Mouse (Mus musculus) heart, embryonic 16.5 days (tissue): ENCODE results near the gene Idi2. TPM values are rescaled to one million over a fixed set of nuclear protein-coding genes. Genes with fewer than 3 reads are reported as not detected.
"Not testable (repeated sequence)": the region's sequence is repeated elsewhere in the genome, so short reads cannot be mapped to it uniquely, and the experiment has no call there.

ENCODE experiments used
- ATAC-seq: fragments of 200-750 bp; cut with Nextera tagmentation; replicated peaks from 2 replicates; pipeline ENCODE4 v1.8.0; 2017; ENCODE audit warnings: moderate number of reproducible peaks; ENCODE audit not compliant: insufficient read depth, low FRiP score; ENCODE audit errors: extremely low read depth
- H3K27ac ChIP-seq: fragments of 300-500 bp; sonication (generic); 2 replicates; pipeline ENCODE4 v1.5.1; 2014; ENCODE audit warnings: mild to moderate bottlenecking, low read length, control low read depth, moderate library complexity
- H3K27me3 ChIP-seq: fragments of 300-500 bp; sonication (generic); 2 replicates; pipeline ENCODE4 v1.6.1; 2014; ENCODE audit warnings: low read length, mixed read lengths; ENCODE audit not compliant: control insufficient read depth, insufficient read depth
- H3K36me3 ChIP-seq: fragments of 300-500 bp; sonication (generic); 2 replicates; pipeline ENCODE4 v1.6.1; 2014; ENCODE audit not compliant: control insufficient read depth, insufficient read depth
- H3K4me1 ChIP-seq: fragments of 300-500 bp; sonication (generic); 2 replicates; pipeline ENCODE4 v1.6.1; 2014; ENCODE audit warnings: low read length, mixed read lengths; ENCODE audit not compliant: control insufficient read depth, insufficient read depth
- H3K4me2 ChIP-seq: fragments of 300-500 bp; sonication (generic); 2 replicates; pipeline ENCODE4 v1.6.1; 2014; ENCODE audit warnings: low read depth, mild to moderate bottlenecking, control low read depth, low read length
- H3K4me3 ChIP-seq: fragments of 300-500 bp; sonication (generic); 2 replicates; pipeline ENCODE4 v1.5.1; 2014; ENCODE audit warnings: mild to moderate bottlenecking, control low read depth, low read length
- H3K9ac ChIP-seq: fragments of 300-500 bp; sonication (generic); 2 replicates; pipeline ENCODE4 v1.6.1; 2014; ENCODE audit warnings: low read length, control low read depth
- H3K9me3 ChIP-seq: fragments of 300-500 bp; sonication (generic); replicated peaks from 2 replicates; pipeline ENCODE4 v1.6.1; 2016; ENCODE audit warnings: low read length; ENCODE audit not compliant: control insufficient read depth
- WGBS: fragments of 180-500 bp; shearing (Covaris S2); extraction: QIAGEN DNeasy Blood & Tissue Kit; methylation state at CpG from one replicate; pipeline ENCODE4 v1.1.7; 2014; 5-methylcytosine and 5-hydroxymethylcytosine counted together
- polyA plus RNA-seq: library from polyadenylated mRNA; unstranded; fragments of >200 nt; fragmentation: Nextera tagmentation; extraction: Ambion mirVana; gene quantifications from 2 replicates; pipeline ENCODE4 v1.2.1, GENCODE M21; 2015

Idi2 gene
- 0.09 and 0.14 TPM in 2 replicates for polyA plus RNA-seq

GRCm38 (mm10) chr13:8952563-8952962 lies at the start of gene Idi2:
Gene Idi2 (plus strand): TSS chr13:8952863.
- ATAC-seq, H3K9ac ChIP-seq, H3K4me1 ChIP-seq, H3K9me3 ChIP-seq, H3K4me2 ChIP-seq, H3K36me3 ChIP-seq, H3K4me3 ChIP-seq, H3K27ac ChIP-seq, H3K27me3 ChIP-seq: not testable (repeated sequence)

GRCm38 (mm10) chr13:8905986-8906385 lies 46.7 kb upstream of the Idi2 start:
- H3K4me1 ChIP-seq, H3K9ac ChIP-seq, H3K27ac ChIP-seq, H3K27me3 ChIP-seq, ATAC-seq, H3K4me3 ChIP-seq, H3K36me3 ChIP-seq, H3K4me2 ChIP-seq: not testable (repeated sequence)
- peaks cover 14% of the 10 kb centered on the region for H3K9me3 ChIP-seq
- 82% methylated on average over 2 of the region's 2 CpGs for WGBS

- H3K36me3 ChIP-seq, H3K9me3 ChIP-seq, H3K4me3 ChIP-seq, H3K9ac ChIP-seq, H3K27me3 ChIP-seq, H3K4me2 ChIP-seq, ATAC-seq, H3K27ac ChIP-seq, H3K4me1 ChIP-seq: not testable (repeated sequence)
- WGBS, result 87% methylated on average over 8 of the region's 8 CpGs
These were observed 38.8 kb upstream of the Idi2 start for GRCm38 (mm10) chr13:8913890-8914289.

GRCm38 (mm10) chr13:8933499-8933898 lies 19.2 kb upstream of the Idi2 start:
- Histone ChIP-seq H3K36me3 (no peaks in the 10 kb centered on the region), H3K27me3 (no peaks in the 10 kb centered on the region), H3K4me1 (no peaks in the 10 kb centered on the region), H3K27ac (no peak overlapping the region), H3K4me2 (no peak overlapping the region), H3K9me3 (no peaks in the 10 kb centered on the region), H3K9ac (no peak overlapping the region), H3K4me3 (no peak overlapping the region)
- 36% methylated on average over 2 of the region's 2 CpGs for WGBS
- no peak for ATAC-seq

- not testable (repeated sequence) for H3K9me3 ChIP-seq, ATAC-seq, H3K4me2 ChIP-seq, H3K4me1 ChIP-seq, H3K36me3 ChIP-seq, H3K4me3 ChIP-seq, H3K9ac ChIP-seq, H3K27me3 ChIP-seq, H3K27ac ChIP-seq
- WGBS, result 72% methylated on average over 6 of the region's 6 CpGs
These were observed 15.0 kb upstream of the Idi2 start for GRCm38 (mm10) chr13:8937611-8938140.

DNA sequence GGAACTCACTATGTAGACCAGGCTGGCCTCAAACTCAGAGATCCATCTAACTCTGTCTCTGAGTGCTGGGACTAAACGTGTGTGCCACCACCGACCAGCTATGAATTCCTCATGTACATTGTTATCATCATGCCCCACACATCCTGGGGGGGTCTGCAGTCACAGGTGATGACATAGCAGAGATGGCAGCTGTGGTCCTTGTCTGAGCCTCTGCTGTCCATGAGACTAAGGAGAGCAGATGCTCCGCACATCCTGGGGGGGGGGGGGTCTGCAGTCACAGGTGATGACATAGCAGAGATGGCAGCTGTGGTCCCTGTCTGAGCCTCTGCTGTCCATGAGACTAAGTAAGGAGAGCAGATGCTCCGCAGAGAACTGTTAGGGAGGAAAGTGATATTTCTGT lies 11.6 kb upstream of the Idi2 start:
- WGBS, result 67% methylated on average over 4 of the region's 4 CpGs
- not testable (repeated sequence) for H3K4me1 ChIP-seq, H3K27me3 ChIP-seq, H3K9me3 ChIP-seq, H3K4me2 ChIP-seq, H3K27ac ChIP-seq, H3K4me3 ChIP-seq, ATAC-seq, H3K9ac ChIP-seq, H3K36me3 ChIP-seq

DNA sequence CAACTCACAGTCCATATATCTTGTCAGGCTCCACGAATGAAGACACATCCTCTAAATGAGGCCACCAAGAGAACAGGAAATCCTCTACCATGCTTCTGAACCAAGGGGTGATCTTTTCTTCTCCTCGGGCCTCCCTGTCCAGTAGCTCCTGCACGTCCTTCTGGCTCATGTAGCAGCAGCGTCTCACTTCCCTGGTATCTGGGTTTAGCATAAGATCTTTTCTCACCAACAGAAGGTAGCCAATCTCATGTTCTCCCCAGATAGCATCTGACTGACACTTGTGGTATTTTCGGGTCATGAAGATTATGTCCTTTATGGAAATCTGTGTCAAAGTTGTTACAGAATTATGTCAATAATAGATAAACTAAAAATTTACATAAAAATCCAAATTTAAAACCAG lies 11.0 kb upstream of the Idi2 start:
- H3K4me2 ChIP-seq, H3K9me3 ChIP-seq, H3K27ac ChIP-seq, H3K27me3 ChIP-seq, ATAC-seq, H3K4me3 ChIP-seq, H3K36me3 ChIP-seq, H3K9ac ChIP-seq, H3K4me1 ChIP-seq: not testable (repeated sequence)
- 33% methylated on average over 1 of the region's 5 CpGs for WGBS

- H3K27ac ChIP-seq, H3K9ac ChIP-seq, H3K9me3 ChIP-seq, ATAC-seq, H3K36me3 ChIP-seq, H3K4me2 ChIP-seq, H3K27me3 ChIP-seq, H3K4me3 ChIP-seq, H3K4me1 ChIP-seq: not testable (repeated sequence)
- WGBS, result no CpG with 5 or more reads among the region's 5 CpGs
These were observed 8.8 kb upstream of the Idi2 start for GRCm38 (mm10) chr13:8943828-8944227.

DNA sequence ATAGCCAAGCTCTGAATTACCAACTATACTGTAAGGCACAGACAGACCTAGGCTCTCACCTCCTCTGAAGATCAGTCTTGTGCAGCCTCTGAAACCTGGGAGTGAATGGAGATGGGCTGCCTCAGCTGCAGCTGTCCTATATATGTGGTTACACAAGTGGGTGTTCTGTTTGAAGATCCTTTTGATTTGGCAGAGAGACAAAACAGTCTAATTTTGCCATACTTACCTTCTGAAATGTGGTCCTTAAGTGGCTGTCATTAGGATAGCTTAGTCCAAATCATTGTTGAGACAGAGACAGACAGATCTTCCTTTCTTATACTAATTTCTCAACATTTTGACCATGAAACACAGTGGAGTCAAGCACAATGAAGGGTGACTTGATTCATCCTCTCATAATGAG lies 4.5 kb upstream of the Idi2 start, which contains the start of gene Gm9745:
Gene Gm9745, minus strand, starts transcription at position 101 of the 400 bp plus-strand sequence.
- H3K9me3 ChIP-seq, H3K4me2 ChIP-seq, H3K36me3 ChIP-seq, H3K9ac ChIP-seq, H3K27me3 ChIP-seq, H3K4me3 ChIP-seq, H3K4me1 ChIP-seq, H3K27ac ChIP-seq, ATAC-seq: not testable (repeated sequence)

DNA sequence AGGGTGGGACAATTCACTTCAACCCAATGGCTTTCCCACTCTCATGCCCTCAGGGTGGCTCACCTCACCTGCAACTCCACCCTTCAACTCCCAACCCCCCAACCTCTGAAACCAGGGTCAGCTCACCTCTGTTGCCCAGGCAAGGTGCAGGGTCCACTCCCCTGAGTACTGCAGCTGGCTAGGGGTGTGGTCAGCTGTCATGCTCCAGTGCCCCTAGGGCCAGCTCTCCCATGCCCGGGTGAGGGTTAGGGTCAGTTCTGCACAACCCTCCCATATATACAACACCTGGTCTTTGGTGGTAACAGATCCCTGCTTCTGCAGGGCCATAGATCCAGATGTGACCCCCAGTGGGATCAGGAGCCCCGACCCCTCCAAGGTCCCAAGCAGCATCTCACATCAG lies 2.5 kb downstream of the Idi2 start:
- H3K9ac ChIP-seq, H3K36me3 ChIP-seq, H3K27me3 ChIP-seq, H3K27ac ChIP-seq, H3K4me2 ChIP-seq, H3K9me3 ChIP-seq, H3K4me3 ChIP-seq, ATAC-seq, H3K4me1 ChIP-seq: not testable (repeated sequence)
- WGBS, result 72% methylated on average over 2 of the region's 2 CpGs
